Mouse (Mus musculus): ENCODE data around the gene 1700014D04Rik. TPM values are rescaled to one million over a fixed set of nuclear protein-coding genes. Genes with fewer than 3 reads are reported as not detected.

The 1700014D04Rik gene
- total RNA-seq, 1 experiment from 2014 or later: not detected

Other genes with a start within 250 kb of the 1700014D04Rik start
- 29.6 and 32.2 TPM in 2 replicates for gene Agtpbp1, start 161.5 kb downstream of the 1700014D04Rik start, total RNA-seq (2021)
- gene Naa35, start 161.5 kb downstream of the 1700014D04Rik start, total RNA-seq (2021): 58.4 and 60.0 TPM in 2 replicates
- 10.7 and 13.7 TPM in 2 replicates for gene Golm1, start 70.9 kb downstream of the 1700014D04Rik start, total RNA-seq (2021)
- gene 4921517D22Rik, start 52.6 kb downstream of the 1700014D04Rik start, total RNA-seq (2021): not detected in 2 replicates
- gene Spata31d1a, start 36.4 kb downstream of the 1700014D04Rik start, total RNA-seq (2021): not detected in 2 replicates
- not detected in 2 replicates for gene Spata31d1b, start 34.5 kb downstream of the 1700014D04Rik start, total RNA-seq (2021)
- not detected in 2 replicates for gene Spata31d1d, start 15.0 kb downstream of the 1700014D04Rik start, total RNA-seq (2021)
- gene Isca1, start 23.1 kb upstream of the 1700014D04Rik start, total RNA-seq (2021): 136 and 140 TPM in 2 replicates
- not detected in 2 replicates for gene Gm49354, start 35.5 kb upstream of the 1700014D04Rik start, total RNA-seq (2021)
- 67.8 and 79.4 TPM in 2 replicates for gene Tut7, start 76.4 kb upstream of the 1700014D04Rik start, total RNA-seq (2021)

Data from adrenal gland, postnatal 14 days (tissue).